Mouse (Mus musculus) midbrain, embryonic 13.5 days (tissue): Measurements from ENCODE around the gene Vps8. TPM values are rescaled to one million over a fixed set of nuclear protein-coding genes. Genes with fewer than 3 reads are reported as not detected.
"Not testable (repeated sequence)": the region's sequence is repeated elsewhere in the genome, so short reads cannot be mapped to it uniquely, and the experiment has no call there.

ENCODE experiments used
- ATAC-seq: fragments of 200-750 bp; cut with Nextera tagmentation; 2 replicates; pipeline ENCODE4 v1.8.0; 2017; ENCODE audit warnings: mild to moderate bottlenecking, moderate TSS enrichment, moderate library complexity
- H3K27ac ChIP-seq: fragments of 300-500 bp; sonication (generic); 2 replicates; pipeline ENCODE4 v1.5.1; 2015; ENCODE audit warnings: inconsistent platforms, mild to moderate bottlenecking, moderate library complexity
- H3K27me3 ChIP-seq: fragments of 300-500 bp; sonication (generic); 2 replicates; pipeline ENCODE4 v1.6.1; 2015; ENCODE audit warnings: mild to moderate bottlenecking, inconsistent platforms
- H3K36me3 ChIP-seq: fragments of 300-500 bp; sonication (generic); 2 replicates; pipeline ENCODE4 v1.6.1; 2015; ENCODE audit warnings: mild to moderate bottlenecking, inconsistent platforms
- H3K4me1 ChIP-seq: fragments of 300-500 bp; sonication (generic); replicated peaks from 2 replicates; pipeline ENCODE4 v1.6.1; 2015; ENCODE audit warnings: inconsistent platforms
- H3K4me2 ChIP-seq: fragments of 300-500 bp; sonication (generic); replicated peaks from 2 replicates; pipeline ENCODE4 v1.6.1; 2015; ENCODE audit warnings: moderate library complexity, mild to moderate bottlenecking, inconsistent platforms
- H3K4me3 ChIP-seq: fragments of 300-500 bp; sonication (generic); replicated peaks from 2 replicates; pipeline ENCODE4 v1.5.1; 2015; ENCODE audit warnings: mild to moderate bottlenecking, inconsistent platforms
- H3K9ac ChIP-seq: fragments of 300-500 bp; sonication (generic); replicated peaks from 2 replicates; pipeline ENCODE4 v1.6.1; 2015; ENCODE audit warnings: mild to moderate bottlenecking, inconsistent platforms
- H3K9me3 ChIP-seq: fragments of 300-500 bp; sonication (generic); 2 replicates; pipeline ENCODE4 v1.6.1; 2016; ENCODE audit warnings: mild to moderate bottlenecking, inconsistent platforms
- WGBS: fragments of 180-500 bp; shearing (Covaris S2); methylation state at CpG from one replicate; pipeline ENCODE4 v1.1.7; 2015; 5-methylcytosine and 5-hydroxymethylcytosine counted together
- polyA plus RNA-seq: library from polyadenylated mRNA; unstranded; fragments of >200 nt; fragmentation: Nextera tagmentation; extraction: Ambion mirVana; gene quantifications from 2 replicates; pipeline ENCODE4 v1.2.1, GENCODE M21; 2015

Gene Vps8
- polyA plus RNA-seq, 1 experiment from 2014 or later = 33.4 TPM

DNA sequence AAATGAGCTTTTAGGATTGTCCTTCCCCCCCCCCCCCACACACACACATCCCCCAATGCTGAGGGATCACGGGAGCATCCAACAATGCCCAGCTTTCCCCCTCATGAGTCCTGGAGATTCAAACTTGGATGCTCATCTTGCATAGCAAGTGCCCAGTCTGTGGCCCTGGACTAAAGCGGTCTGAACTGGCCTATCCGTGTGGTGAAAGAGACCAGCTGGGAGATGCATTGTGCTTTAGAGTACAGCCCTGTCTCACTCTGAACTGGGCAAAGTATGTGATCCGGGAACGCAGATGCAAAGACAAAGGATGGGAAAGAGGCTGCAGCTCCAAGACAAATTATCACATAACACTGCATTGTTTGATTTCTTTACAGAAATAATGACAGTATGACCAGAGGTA lies 231.5 kb downstream of the Vps8 start:
- no peak overlapping the region for H3K4me3 ChIP-seq
- 28% methylated on average over 5 of the region's 5 CpGs for WGBS
- no peaks in the 10 kb centered on the region for H3K27me3 ChIP-seq
- no peak overlapping the region for H3K9ac ChIP-seq
- no peak overlapping the region for H3K4me2 ChIP-seq
- H3K36me3 ChIP-seq = peaks cover 40% of the 10 kb centered on the region
- H3K9me3 ChIP-seq = no peaks in the 10 kb centered on the region
- peaks cover 25% of the 10 kb centered on the region for H3K4me1 ChIP-seq
- H3K27ac ChIP-seq = peak overlapping the region; percentile 73
- peak; percentile 87 for ATAC-seq

DNA sequence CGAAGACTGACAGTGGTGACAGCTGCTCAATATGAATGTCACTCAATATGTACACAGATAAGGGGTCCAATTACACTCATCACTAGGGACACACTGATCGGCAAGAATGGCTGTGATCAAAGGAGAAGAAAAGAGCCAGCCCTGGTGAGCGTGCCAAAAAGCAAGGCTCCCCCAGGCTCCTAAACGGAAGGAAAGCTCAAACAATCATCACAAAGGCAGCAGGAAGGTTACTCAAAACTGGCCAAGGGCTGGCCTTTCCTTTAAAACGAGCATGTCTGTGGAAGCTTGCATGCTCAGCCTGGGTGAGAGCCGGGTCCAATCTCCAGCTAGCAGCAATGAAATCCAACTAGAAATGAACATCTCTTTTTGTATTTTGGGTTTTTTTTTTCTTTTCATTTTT lies 232.4 kb downstream of the Vps8 start:
- H3K36me3 ChIP-seq = peaks cover 45% of the 10 kb centered on the region
- no peaks in the 10 kb centered on the region for H3K27me3 ChIP-seq
- ATAC-seq = no peak
- H3K9me3 ChIP-seq = no peaks in the 10 kb centered on the region
- H3K27ac ChIP-seq = peak overlapping the region; percentile 73
- 27% methylated on average over 6 of the region's 6 CpGs for WGBS
- no peak overlapping the region for H3K9ac ChIP-seq
- H3K4me1 ChIP-seq = peaks cover 29% of the 10 kb centered on the region
- H3K4me2 ChIP-seq = no peak overlapping the region
- H3K4me3 ChIP-seq = no peak overlapping the region

GRCm38 (mm10) chr16:21655961-21656360 lies 233.0 kb downstream of the Vps8 start:
- peak overlapping the region; percentile 73 for H3K27ac ChIP-seq
- no peak for ATAC-seq
- peaks cover 36% of the 10 kb centered on the region for H3K4me1 ChIP-seq
- no peak overlapping the region for H3K9ac ChIP-seq
- 85% methylated on average over 9 of the region's 9 CpGs for WGBS
- H3K9me3 ChIP-seq = no peaks in the 10 kb centered on the region
- no peaks in the 10 kb centered on the region for H3K27me3 ChIP-seq
- no peak overlapping the region for H3K4me2 ChIP-seq
- H3K36me3 ChIP-seq = peaks cover 45% of the 10 kb centered on the region
- H3K4me3 ChIP-seq = no peak overlapping the region

DNA sequence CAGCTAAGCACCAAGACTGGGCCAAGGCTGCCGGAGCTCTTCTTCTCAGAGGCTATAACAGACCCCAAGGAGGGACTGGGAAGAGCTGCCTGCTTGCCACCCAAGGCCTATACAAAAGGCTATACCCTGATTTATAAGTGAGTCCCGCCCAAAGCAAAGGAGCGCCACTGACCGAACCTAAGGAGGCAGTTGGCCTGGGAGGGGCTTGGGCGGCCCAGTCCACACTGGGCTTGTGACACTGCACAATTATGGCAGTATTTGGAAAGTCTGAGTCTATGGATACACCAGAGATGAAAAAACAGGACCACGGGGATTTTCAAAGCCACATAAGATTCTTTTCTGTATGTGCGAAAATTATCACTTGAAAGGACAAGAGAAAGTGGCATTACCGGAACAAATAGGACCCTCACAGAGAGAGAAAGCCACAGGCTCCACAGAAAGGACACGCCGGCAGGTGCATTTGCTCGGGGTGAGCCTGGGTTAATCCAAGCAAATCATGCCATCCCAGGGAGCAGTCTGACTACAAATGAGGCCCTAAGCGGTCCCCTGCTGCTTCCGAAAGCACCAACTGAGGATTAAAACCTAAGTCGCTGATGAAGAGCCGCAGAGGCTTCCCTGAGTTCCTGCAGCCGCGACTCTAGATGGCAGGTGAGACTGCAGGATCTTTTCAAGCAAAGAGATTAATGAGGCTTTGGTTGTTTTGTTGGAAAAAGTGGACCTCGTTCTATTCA lies 241.9 kb downstream of the Vps8 start:
- Histone ChIP-seq H3K4me3 (peak overlapping the region; percentile 14; the same call in 1 of the 2 replicates), H3K36me3 (peaks cover 11% of the 10 kb centered on the region; the same call in 1 of the 2 replicates), H3K4me1 (peaks cover 51% of the 10 kb centered on the region), H3K4me2 (peak overlapping the region; percentile 41), H3K27ac (peak overlapping the region; percentile 88), H3K27me3 (no peaks in the 10 kb centered on the region), H3K9me3 (no peaks in the 10 kb centered on the region), H3K9ac (peak overlapping the region; percentile 48; the same call in 1 of the 2 replicates)
- WGBS = 2% methylated on average over 18 of the region's 18 CpGs
- peak; percentile 96 for ATAC-seq

GRCm38 (mm10) chr16:21665423-21665986 lies 242.6 kb downstream of the Vps8 start:
- WGBS = under 1% methylated on average over 4 of the region's 4 CpGs
- H3K9me3 ChIP-seq = no peaks in the 10 kb centered on the region
- ATAC-seq = peak; percentile 66

DNA sequence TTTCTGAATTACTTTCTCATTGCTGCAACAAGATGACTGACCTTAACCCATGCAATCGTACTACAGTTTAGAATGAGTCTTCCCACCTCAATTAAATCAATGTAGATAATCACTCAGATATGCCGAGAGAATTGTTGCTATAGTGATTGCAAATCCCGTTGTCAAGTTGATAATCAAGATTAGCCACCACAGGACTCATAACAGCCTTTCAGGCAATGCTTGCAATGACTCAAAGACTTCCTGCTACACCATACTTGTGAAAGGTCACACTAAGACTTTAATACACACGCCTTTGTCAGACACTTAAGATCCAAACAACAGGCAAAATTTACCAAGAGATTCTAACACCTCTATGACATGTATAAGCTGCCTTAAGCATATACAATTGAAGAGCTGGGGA lies 249.0 kb downstream of the Vps8 start:
- Histone ChIP-seq H3K4me3 (no peak overlapping the region), H3K27me3 (no peaks in the 10 kb centered on the region), H3K4me1 (0 out of 2 replicates have a peak, but pooled peaks cover 3% of the 10 kb centered on the region), H3K9ac (no peak overlapping the region), H3K9me3 (no peaks in the 10 kb centered on the region), H3K27ac (no peak overlapping the region), H3K36me3 (peaks cover 14% of the 10 kb centered on the region), H3K4me2 (no peak overlapping the region)
- ATAC-seq = no peak
- WGBS = 62% methylated on average over 4 of the region's 4 CpGs

More at GRCm38 (mm10) chr16:21665423-21665986, 242.6 kb downstream of the Vps8 start:
- Histone ChIP-seq H3K4me3 (no peak overlapping the region), H3K9ac (0 out of 2 replicates have a peak overlapping the region, but pooled peaks have one; percentile 3), H3K27me3 (no peaks in the 10 kb centered on the region), H3K4me2 (peak overlapping the region; percentile 41), H3K27ac (peak overlapping the region; percentile 88), H3K4me1 (peaks cover 45% of the 10 kb centered on the region), H3K36me3 (peaks cover 8% of the 10 kb centered on the region; the same call in 1 of the 2 replicates)

- H3K9ac ChIP-seq, ATAC-seq, H3K27me3 ChIP-seq, H3K4me2 ChIP-seq, H3K4me1 ChIP-seq, H3K4me3 ChIP-seq, H3K9me3 ChIP-seq, H3K27ac ChIP-seq: not testable (repeated sequence)
- peaks cover 20% of the 10 kb centered on the region for H3K36me3 ChIP-seq
Observed at GRCm38 (mm10) chr16:21673046-21673445, 250.1 kb downstream of the Vps8 start.

DNA sequence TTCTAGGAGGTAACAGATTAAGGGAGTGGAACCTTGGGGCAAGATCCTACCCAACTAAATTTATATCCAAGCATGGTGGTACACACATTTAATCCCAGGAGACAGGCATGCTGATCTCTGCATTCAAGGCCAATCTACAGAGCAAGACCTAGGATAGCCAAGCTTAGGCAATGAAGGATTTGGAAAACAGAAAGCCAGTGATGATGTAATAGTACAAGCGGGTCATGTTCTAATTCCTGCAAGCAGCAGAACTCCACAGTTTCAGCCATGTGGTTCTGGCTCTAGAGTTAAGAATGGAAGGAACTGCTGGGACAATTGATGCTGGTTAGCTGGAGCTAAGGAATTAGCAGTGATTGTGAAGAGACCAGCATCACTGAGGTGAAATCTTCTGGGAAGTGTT lies 250.7 kb downstream of the Vps8 start:
- H3K36me3 ChIP-seq = peaks cover 17% of the 10 kb centered on the region
- not testable (repeated sequence) for H3K4me1 ChIP-seq, H3K9me3 ChIP-seq, ATAC-seq, H3K27me3 ChIP-seq, H3K9ac ChIP-seq, H3K4me2 ChIP-seq, H3K27ac ChIP-seq, H3K4me3 ChIP-seq
- 100% methylated on average over 1 of the region's 1 CpGs for WGBS

DNA sequence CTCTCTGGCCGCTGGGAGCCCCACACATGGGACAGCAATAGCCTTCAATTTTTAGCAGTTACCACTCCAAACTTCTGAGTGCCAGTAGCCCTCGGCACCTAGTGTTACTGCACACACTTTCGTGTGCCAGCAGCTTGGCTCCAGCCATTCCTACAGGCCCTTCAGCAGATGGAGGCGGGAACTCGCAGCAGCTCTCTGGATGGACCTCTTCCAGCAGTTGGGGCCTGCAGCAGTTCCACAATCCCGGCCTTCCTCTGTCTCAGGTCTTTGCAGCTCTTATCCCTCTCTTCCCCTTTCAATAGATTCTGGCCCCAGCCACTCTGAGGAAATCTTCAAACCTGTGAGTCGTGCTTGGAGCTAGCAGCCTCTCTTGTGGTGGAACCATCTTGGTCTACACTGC lies 253.9 kb downstream of the Vps8 start:
- H3K27ac ChIP-seq = no peak overlapping the region
- no peaks in the 10 kb centered on the region for H3K27me3 ChIP-seq
- H3K4me2 ChIP-seq = no peak overlapping the region
- WGBS = 96% methylated on average over 7 of the region's 7 CpGs
- H3K9me3 ChIP-seq = no peaks in the 10 kb centered on the region
- no peak for ATAC-seq
- no peak overlapping the region for H3K9ac ChIP-seq
- H3K36me3 ChIP-seq = peaks cover 17% of the 10 kb centered on the region
- H3K4me1 ChIP-seq = peaks cover 22% of the 10 kb centered on the region
- H3K4me3 ChIP-seq = no peak overlapping the region

DNA sequence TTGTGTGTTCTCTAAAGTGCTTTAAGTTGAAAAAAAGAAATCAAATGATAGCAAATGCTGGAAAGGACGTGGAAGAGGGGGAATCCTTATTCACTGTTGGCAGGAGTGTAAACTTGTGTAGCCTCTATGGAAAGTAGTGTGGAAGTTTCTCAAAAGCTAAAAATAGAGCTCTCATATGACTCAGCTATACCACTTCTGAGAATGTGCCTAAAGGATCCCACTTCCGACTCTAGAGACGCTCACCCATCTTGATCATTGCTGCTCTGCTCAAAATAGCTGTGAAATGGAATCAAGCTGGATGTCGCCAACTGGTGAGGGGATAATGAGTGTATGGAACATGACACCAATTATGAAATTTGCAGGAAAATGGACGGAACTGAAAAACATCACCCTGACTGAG lies 264.5 kb downstream of the Vps8 start:
- Histone ChIP-seq H3K4me3 (no peak overlapping the region), H3K9me3 (peaks cover 8% of the 10 kb centered on the region), H3K4me2 (no peak overlapping the region), H3K27me3 (no peaks in the 10 kb centered on the region), H3K36me3 (peaks cover 45% of the 10 kb centered on the region), H3K4me1 (peaks cover 24% of the 10 kb centered on the region), H3K9ac (no peak overlapping the region), H3K27ac (no peak overlapping the region)
- no peak for ATAC-seq
- WGBS = 93% methylated on average over 5 of the region's 5 CpGs

- H3K9ac ChIP-seq = no peak overlapping the region
- 92% methylated on average over 5 of the region's 5 CpGs for WGBS
Observed at GRCm38 (mm10) chr16:21689141-21689540, 266.2 kb downstream of the Vps8 start.

GRCm38 (mm10) chr16:21690216-21690755 lies 267.4 kb downstream of the Vps8 start:
- WGBS = 29% methylated on average over 5 of the region's 5 CpGs
- H3K4me2 ChIP-seq = peak overlapping the region; percentile 83
- peaks cover 39% of the 10 kb centered on the region for H3K4me1 ChIP-seq
- H3K36me3 ChIP-seq = peaks cover 33% of the 10 kb centered on the region
- ATAC-seq = no peak
- H3K27me3 ChIP-seq = no peaks in the 10 kb centered on the region
- no peak overlapping the region; the same call in 1 of the 2 replicates for H3K4me3 ChIP-seq
- H3K9ac ChIP-seq = no peak overlapping the region
- peaks cover 3% of the 10 kb centered on the region; the same call in 1 of the 2 replicates for H3K9me3 ChIP-seq
- peak overlapping the region; percentile 7; the same call in 1 of the 2 replicates for H3K27ac ChIP-seq

More at GRCm38 (mm10) chr16:21689141-21689540, 266.2 kb downstream of the Vps8 start:
- Histone ChIP-seq H3K4me1 (peaks cover 37% of the 10 kb centered on the region), H3K36me3 (peaks cover 33% of the 10 kb centered on the region), H3K4me2 (no peak overlapping the region), H3K27me3 (no peaks in the 10 kb centered on the region), H3K27ac (no peak overlapping the region), H3K4me3 (no peak overlapping the region), H3K9me3 (peaks cover 5% of the 10 kb centered on the region)
- no peak for ATAC-seq
